ENCODE assay signal across 8 mouse cellular contexts in the genomic region with DNA sequence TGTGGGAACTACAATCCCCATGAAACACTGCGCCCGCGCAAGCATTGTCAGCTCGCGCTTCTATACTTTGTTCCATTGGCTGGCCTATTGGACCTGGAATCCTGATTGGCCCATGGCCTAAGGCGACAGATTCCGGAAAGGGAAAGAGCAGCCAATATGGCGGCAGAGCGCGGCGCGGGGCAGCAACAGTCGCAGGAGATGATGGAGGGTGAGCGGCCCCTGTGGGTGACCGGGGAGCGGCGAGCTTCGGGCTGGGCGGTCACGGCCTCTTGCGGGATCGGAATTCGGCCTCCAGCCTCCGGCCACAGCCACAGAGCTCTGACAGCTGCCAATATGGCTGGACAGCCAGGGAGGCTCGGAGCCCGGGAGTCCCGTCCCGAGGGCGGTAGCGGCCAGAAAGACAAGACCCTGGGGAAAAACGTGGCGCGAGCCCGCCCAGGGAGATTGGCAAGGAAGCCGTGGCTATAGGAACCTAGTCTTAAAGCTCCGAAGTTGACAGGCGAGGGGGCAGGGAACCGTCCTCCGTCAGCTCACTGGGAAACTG. TPM values are rescaled to one million over a fixed set of nuclear protein-coding genes. Genes with fewer than 3 reads are reported as not detected.
DNase-seq lines count a peak whose midpoint lies in the region; ATAC-seq and TF ChIP-seq lines count a peak whose summit lies in the region.

No protein-coding gene starts in this region.

- DNase-seq in 3T3-L1 (ENCODE audit: low read depth, low spot score), result peak; percentile 99
- peak; percentile 94 to 95 for DNase-seq in adrenal gland, postnatal 36 days
- DNase-seq in heart, adult 18-20 months, result peak; percentile 95 to 97
- DNase-seq in kidney, adult 2 months, result peak; percentile 98
- peak; percentile 90 to 93 for DNase-seq in spleen, postnatal 4 days (ENCODE audit: low spot score in 2 of 2)

- peak overlapping the region; percentile 90 for H3K4me2 ChIP-seq in embryonic facial prominence, embryonic 13.5 days
- H3K4me2 ChIP-seq in limb, embryonic 13.5 days (replicated peaks), result peak overlapping the region; percentile 79
- peak overlapping the region; percentile 97 for H3K4me2 ChIP-seq in midbrain, embryonic 16.5 days (ENCODE audit: low read length)

- H3K36me3 ChIP-seq in embryonic facial prominence, embryonic 13.5 days, result peaks cover 24% of the 10 kb centered on the region
- no peaks in the 10 kb centered on the region for H3K36me3 ChIP-seq in kidney, adult 2 months (ENCODE audit: control insufficient read depth, insufficient read depth, low read length)
- peaks cover 24% of the 10 kb centered on the region for H3K36me3 ChIP-seq in limb, embryonic 13.5 days
- no peaks in the 10 kb centered on the region; the same call in 1 of the 2 replicates for H3K36me3 ChIP-seq in midbrain, embryonic 16.5 days (ENCODE audit: control insufficient read depth, insufficient read depth, low read length)

- TF ChIP-seq POLR2A in kidney, adult 2 months (IDR thresholded peaks at IDR 0.05; ENCODE audit: low read depth, low read length), result peak; percentile 61

- H3K27me3 ChIP-seq in embryonic facial prominence, embryonic 13.5 days, result no peaks in the 10 kb centered on the region
- no peaks in the 10 kb centered on the region for H3K27me3 ChIP-seq in kidney, adult 2 months (replicated peaks; ENCODE audit: control insufficient read depth, insufficient read depth, low read length)
- no peaks in the 10 kb centered on the region for H3K27me3 ChIP-seq in limb, embryonic 13.5 days
- H3K27me3 ChIP-seq in midbrain, embryonic 16.5 days (ENCODE audit: control insufficient read depth, insufficient read depth, low read depth, low read length), result no peaks in the 10 kb centered on the region

- H3K9ac ChIP-seq in embryonic facial prominence, embryonic 13.5 days, result peak overlapping the region; percentile 90
- peak overlapping the region; percentile 90 for H3K9ac ChIP-seq in limb, embryonic 13.5 days
- peak overlapping the region; percentile 88 for H3K9ac ChIP-seq in midbrain, embryonic 16.5 days (ENCODE audit: low read depth, low read length)

- peak; percentile 96 for ATAC-seq in embryonic facial prominence, embryonic 13.5 days (ENCODE audit: insufficient number of reproducible peaks, insufficient read depth, low FRiP score, low TSS enrichment, low read depth)
- ATAC-seq in limb, embryonic 13.5 days (ENCODE audit: low FRiP score, low read depth), result peak; percentile 95
- peak; percentile 99 for ATAC-seq in midbrain, embryonic 16.5 days

- H3K4me3 ChIP-seq in embryonic facial prominence, embryonic 13.5 days, result peak overlapping the region; percentile 94
- peak overlapping the region; percentile 84 for H3K4me3 ChIP-seq in kidney, adult 2 months (ENCODE audit: insufficient read depth, low read depth, low read length)
- peak overlapping the region; percentile 96 for H3K4me3 ChIP-seq in limb, embryonic 13.5 days
- H3K4me3 ChIP-seq in midbrain, embryonic 16.5 days (ENCODE audit: low read depth, low read length), result peak overlapping the region; percentile 94

- no peak; the same call in 1 of the 2 replicates for TF ChIP-seq CTCF in kidney, adult 2 months (conservative IDR thresholded peaks at IDR 0.05; ENCODE audit: insufficient read depth, insufficient read length, low read depth, low read length)

- WGBS in embryonic facial prominence, embryonic 13.5 days, result under 1% methylated on average over 39 of the region's 39 CpGs
- WGBS in kidney, adult 2 months, result under 1% methylated on average over 39 of the region's 39 CpGs
- WGBS in limb, embryonic 13.5 days, result under 1% methylated on average over 39 of the region's 39 CpGs
- WGBS in midbrain, embryonic 16.5 days, result 0% methylated on average over 39 of the region's 39 CpGs

- no peaks in the 10 kb centered on the region for H3K9me3 ChIP-seq in embryonic facial prominence, embryonic 13.5 days
- no peaks in the 10 kb centered on the region for H3K9me3 ChIP-seq in limb, embryonic 13.5 days
- no peaks in the 10 kb centered on the region for H3K9me3 ChIP-seq in midbrain, embryonic 16.5 days (replicated peaks; ENCODE audit: control insufficient read depth, low read length, poor library complexity, severe bottlenecking)

- H3K27ac ChIP-seq in embryonic facial prominence, embryonic 13.5 days, result peak overlapping the region; percentile 74
- H3K27ac ChIP-seq in kidney, adult 2 months (ENCODE audit: insufficient read depth, low read depth, low read length), result peak overlapping the region; percentile 26; the same call in 1 of the 2 replicates
- peak overlapping the region; percentile 48; the same call in 1 of the 2 replicates for H3K27ac ChIP-seq in limb, embryonic 13.5 days
- peak overlapping the region; percentile 69 for H3K27ac ChIP-seq in midbrain, embryonic 16.5 days (ENCODE audit: low read length)

- peaks cover 17% of the 10 kb centered on the region for H3K4me1 ChIP-seq in embryonic facial prominence, embryonic 13.5 days
- no peaks in the 10 kb centered on the region for H3K4me1 ChIP-seq in kidney, adult 2 months (ENCODE audit: control insufficient read depth, insufficient read depth, low read length)
- peaks cover 22% of the 10 kb centered on the region for H3K4me1 ChIP-seq in limb, embryonic 13.5 days
- peaks cover 11% of the 10 kb centered on the region for H3K4me1 ChIP-seq in midbrain, embryonic 16.5 days (ENCODE audit: control insufficient read depth, insufficient read depth, low read length)

RNA-seq across cellular contexts. Expression of a gene that starts 0.3 kb away (rescaled TPM):
- 1 to 10 TPM; 3.3 to 3.7 TPM for total RNA-seq in adrenal gland, postnatal 36 days (2021)
- 17.7 and 17.9 TPM in 2 replicates for polyA plus RNA-seq in embryonic facial prominence, embryonic 13.5 days (2015; fragmentation: Nextera tagmentation; extraction: Ambion mirVana)
- under 1 TPM; 0.30 to 0.31 TPM for total RNA-seq in heart, adult 18-20 months (2021)
- 0.95 and 1.2 TPM in 2 replicates for polyA plus RNA-seq in kidney, adult 2 months (2012; rRNA removed)
- 18.8 and 20.4 TPM in 2 replicates for polyA plus RNA-seq in limb, embryonic 13.5 days (2015; fragmentation: Nextera tagmentation; extraction: Ambion mirVana)
- 6.8 and 7.9 TPM in 2 replicates for polyA plus RNA-seq in midbrain, embryonic 16.5 days (2015; fragmentation: Nextera tagmentation; extraction: Ambion mirVana)

RNA-seq across cellular contexts. Expression of a gene that starts 0.9 kb away (rescaled TPM):
- total RNA-seq in adrenal gland, postnatal 36 days (2021), result 10 to 100 TPM; 31.8 to 32.5 TPM
- polyA plus RNA-seq in embryonic facial prominence, embryonic 13.5 days (2015; fragmentation: Nextera tagmentation; extraction: Ambion mirVana), result 57.9 and 64.2 TPM in 2 replicates
- 10 to 100 TPM; 30.4 to 35.3 TPM for total RNA-seq in heart, adult 18-20 months (2021)
- 4.0 and 4.5 TPM in 2 replicates for polyA plus RNA-seq in kidney, adult 2 months (2012; rRNA removed)
- 52.3 and 61.4 TPM in 2 replicates for polyA plus RNA-seq in limb, embryonic 13.5 days (2015; fragmentation: Nextera tagmentation; extraction: Ambion mirVana)
- polyA plus RNA-seq in midbrain, embryonic 16.5 days (2015; fragmentation: Nextera tagmentation; extraction: Ambion mirVana), result 53.1 and 56.2 TPM in 2 replicates

RNA-seq across cellular contexts. Expression of a gene that starts 30.2 kb away (rescaled TPM):
- total RNA-seq in adrenal gland, postnatal 36 days (2021), result not detected
- 0.49 and 0.62 TPM in 2 replicates for polyA plus RNA-seq in embryonic facial prominence, embryonic 13.5 days (2015; fragmentation: Nextera tagmentation; extraction: Ambion mirVana)
- not detected for total RNA-seq in heart, adult 18-20 months (2021)
- polyA plus RNA-seq in kidney, adult 2 months (2012; rRNA removed), result 0.04 and 0.05 TPM in 2 replicates
- polyA plus RNA-seq in limb, embryonic 13.5 days (2015; fragmentation: Nextera tagmentation; extraction: Ambion mirVana), result 1.3 and 1.8 TPM in 2 replicates
- polyA plus RNA-seq in midbrain, embryonic 16.5 days (2015; fragmentation: Nextera tagmentation; extraction: Ambion mirVana), result 0.92 and 1.2 TPM in 2 replicates

RNA-seq across cellular contexts. Expression of a gene that starts 37.9 kb away (rescaled TPM):
- 10 to 100 TPM; 23.0 to 24.9 TPM for total RNA-seq in adrenal gland, postnatal 36 days (2021)
- 32.0 and 36.3 TPM in 2 replicates for polyA plus RNA-seq in embryonic facial prominence, embryonic 13.5 days (2015; fragmentation: Nextera tagmentation; extraction: Ambion mirVana)
- total RNA-seq in heart, adult 18-20 months (2021), result 10 to 100 TPM; 14.0 to 14.9 TPM
- 12.7 and 16.0 TPM in 2 replicates for polyA plus RNA-seq in kidney, adult 2 months (2012; rRNA removed)
- polyA plus RNA-seq in limb, embryonic 13.5 days (2015; fragmentation: Nextera tagmentation; extraction: Ambion mirVana), result 35.1 and 38.0 TPM in 2 replicates
- 32.2 and 34.9 TPM in 2 replicates for polyA plus RNA-seq in midbrain, embryonic 16.5 days (2015; fragmentation: Nextera tagmentation; extraction: Ambion mirVana)

Comparison
In these comparisons a context has a peak if more than half of its experiments do, and no peak if none do; other contexts are left out.
1. Peak in every context shown above with its lines: DNase-seq, ATAC-seq, H3K4me3 ChIP-seq and H3K27ac ChIP-seq.